Mouse (Mus musculus) myocyte (in vitro differentiated cells): ENCODE data around the gene Gad2. TPM values are rescaled to one million over a fixed set of nuclear protein-coding genes. Genes with fewer than 3 reads are reported as not detected.

Experiments
- H3K27me3 ChIP-seq: one replicate; pipeline ENCODE4 v1.6.1; 2011; ENCODE audit not compliant: control insufficient read depth, insufficient read depth, insufficient read length
- H3K36me3 ChIP-seq: one replicate; pipeline ENCODE4 v1.6.1; 2011; ENCODE audit not compliant: control insufficient read depth, insufficient read depth
- H3K4me2 ChIP-seq: one replicate; pipeline ENCODE4 v1.6.1; 2011; ENCODE audit warnings: low read depth, control low read depth
- H3K4me3 ChIP-seq: one replicate; pipeline ENCODE4 v1.5.1; 2011; ENCODE audit warnings: mild to moderate bottlenecking, control low read depth, moderate library complexity
- H3K79me2 ChIP-seq: one replicate; pipeline ENCODE4 v1.6.1; 2011; ENCODE audit not compliant: control insufficient read depth, insufficient read depth
- H3ac ChIP-seq: one replicate; pipeline ENCODE4 v1.6.1; 2011; ENCODE audit not compliant: control insufficient read depth, insufficient read length
- CEBPB ChIP-seq: IDR thresholded peaks from 2 replicates; pipeline ENCODE4 v1.6.1; 2011; ENCODE audit warnings: mild to moderate bottlenecking, moderate library complexity; ENCODE audit not compliant: poor library complexity, insufficient read depth, severe bottlenecking
- E2F4 ChIP-seq: IDR thresholded peaks from one replicate; pipeline ENCODE4 v1.6.1; 2011; ENCODE audit warnings: mild to moderate bottlenecking, control low read depth, moderate library complexity; ENCODE audit not compliant: insufficient read depth
- MAX ChIP-seq: IDR thresholded peaks from one replicate; pipeline ENCODE4 v1.6.1; 2011; ENCODE audit warnings: low read depth, mild to moderate bottlenecking, control low read depth
- MYOD1 ChIP-seq, 3 experiments: IDR thresholded peaks; one replicate each; pipeline ENCODE4 v1.6.1; 2011; ENCODE audit warnings: control low read depth in 2 of 3, low read depth in 2 of 3, mild to moderate bottlenecking in 2 of 3, moderate library complexity in 1 of 3; ENCODE audit not compliant: insufficient read length in 2 of 3, control insufficient read depth in 1 of 3
- MYOG ChIP-seq, 3 experiments: IDR thresholded peaks; one replicate each; pipeline ENCODE4 v1.6.1; 2011; ENCODE audit warnings: control low read depth in 2 of 3, low read depth in 2 of 3, mild to moderate bottlenecking in 2 of 3; ENCODE audit not compliant: insufficient read length in 2 of 3, control insufficient read depth in 1 of 3, insufficient read depth in 1 of 3
- POLR2A ChIP-seq: IDR thresholded peaks from one replicate; pipeline ENCODE4 v1.6.1; 2011; ENCODE audit warnings: low read depth, mild to moderate bottlenecking, control low read depth, moderate library complexity; ENCODE audit not compliant: insufficient read length
- POLR2AphosphoS2 ChIP-seq: IDR thresholded peaks from one replicate; pipeline ENCODE4 v1.6.1; 2011; ENCODE audit warnings: low read depth, control low read depth; ENCODE audit not compliant: insufficient read length
- REST ChIP-seq: IDR thresholded peaks from one replicate; pipeline ENCODE4 v1.6.1; 2011; ENCODE audit warnings: mild to moderate bottlenecking, control low read depth, moderate library complexity; ENCODE audit not compliant: insufficient read depth, insufficient read length
- SRF ChIP-seq: IDR thresholded peaks from one replicate; pipeline ENCODE4 v1.6.1; 2011; ENCODE audit warnings: low read depth; ENCODE audit not compliant: control insufficient read depth, insufficient read length
- TCF12 ChIP-seq: IDR thresholded peaks from one replicate; pipeline ENCODE4 v1.6.1; 2011; ENCODE audit warnings: mild to moderate bottlenecking, control low read depth; ENCODE audit not compliant: poor library complexity, insufficient read depth, severe bottlenecking
- TCF3 ChIP-seq: IDR thresholded peaks from one replicate; pipeline ENCODE4 v1.6.1; 2011; ENCODE audit warnings: low read depth, control low read depth; ENCODE audit not compliant: insufficient read length
- USF1 ChIP-seq: IDR thresholded peaks from one replicate; pipeline ENCODE4 v1.6.1; 2011; ENCODE audit warnings: low read depth, mild to moderate bottlenecking, control low read depth, moderate library complexity
- polyA plus RNA-seq: library from polyadenylated mRNA; unstranded; fragments of >200 nt; fragmentation: generic; extraction: Trizol; gene quantifications from one replicate; pipeline ENCODE4 v1.2.1, GENCODE M21; 2012; ENCODE audit warnings: missing spikeins

The Gad2 gene
- polyA plus RNA-seq, 1 experiment = not detected

- peaks cover 10% of the 10 kb centered on the region for H3K27me3 ChIP-seq
- TF ChIP-seq USF1 = no peak
- no peak for TF ChIP-seq MAX
- no peak for TF ChIP-seq E2F4
- no peak for TF ChIP-seq POLR2A
- TF ChIP-seq TCF12 = no peak
- no peak for TF ChIP-seq TCF3
- no peak for TF ChIP-seq MYOD1 (IDR thresholded peaks at IDR 0.05; ENCODE audit: control insufficient read depth in 1 of 3, insufficient read length in 2 of 3, low read depth in 2 of 3)
- TF ChIP-seq REST = no peak
- no peak for TF ChIP-seq MYOG (IDR thresholded peaks at IDR 0.05; ENCODE audit: control insufficient read depth in 1 of 3, insufficient read depth in 1 of 3, insufficient read length in 2 of 3, low read depth in 2 of 3)
- TF ChIP-seq SRF = no peak
- H3K36me3 ChIP-seq = no peaks in the 10 kb centered on the region
Observed at GRCm38 (mm10) chr2:22627819-22628432, 5.9 kb downstream of the Gad2 start.

GRCm38 (mm10) chr2:22634766-22635165 is 12.8 kb downstream of the Gad2 start:
- Histone ChIP-seq H3ac (no peak overlapping the region), H3K4me2 (no peak overlapping the region), H3K4me3 (no peak overlapping the region), H3K27me3 (no peaks in the 10 kb centered on the region), H3K36me3 (no peaks in the 10 kb centered on the region), H3K79me2 (no peaks in the 10 kb centered on the region)
- TF ChIP-seq POLR2AphosphoS2 (no peak), TCF12 (no peak), MYOG (IDR thresholded peaks at IDR 0.05; ENCODE audit: control insufficient read depth in 1 of 3, insufficient read depth in 1 of 3, insufficient read length in 2 of 3, low read depth in 2 of 3) (no peak), REST (no peak), TCF3 (no peak)

More at GRCm38 (mm10) chr2:22627819-22628432, 5.9 kb downstream of the Gad2 start:
- Histone ChIP-seq H3K4me3 (no peak overlapping the region), H3K4me2 (no peak overlapping the region), H3ac (no peak overlapping the region), H3K79me2 (no peaks in the 10 kb centered on the region)

- no peak overlapping the region for H3K4me3 ChIP-seq
- H3K27me3 ChIP-seq = no peaks in the 10 kb centered on the region
- TF ChIP-seq POLR2AphosphoS2 = no peak
- no peak for TF ChIP-seq TCF3
- TF ChIP-seq CEBPB = no peak
- no peak for TF ChIP-seq MAX
- no peak for TF ChIP-seq MYOD1 (IDR thresholded peaks at IDR 0.05; ENCODE audit: control insufficient read depth in 1 of 3, insufficient read length in 2 of 3, low read depth in 2 of 3)
- TF ChIP-seq E2F4 = no peak
- no peak for TF ChIP-seq TCF12
- TF ChIP-seq SRF = no peak
- TF ChIP-seq POLR2A = no peak
- no peak for TF ChIP-seq MYOG (IDR thresholded peaks at IDR 0.05; ENCODE audit: control insufficient read depth in 1 of 3, insufficient read depth in 1 of 3, insufficient read length in 2 of 3, low read depth in 2 of 3)
- no peak for TF ChIP-seq USF1
- no peak for TF ChIP-seq REST
Observed at GRCm38 (mm10) chr2:22646134-22646533, 24.1 kb downstream of the Gad2 start.

GRCm38 (mm10) chr2:22648394-22648793 is 26.4 kb downstream of the Gad2 start:
- no peak overlapping the region for H3ac ChIP-seq

More at GRCm38 (mm10) chr2:22646134-22646533, 24.1 kb downstream of the Gad2 start:
- Histone ChIP-seq H3K36me3 (no peaks in the 10 kb centered on the region), H3K4me2 (no peak overlapping the region), H3ac (no peak overlapping the region), H3K79me2 (no peaks in the 10 kb centered on the region)

GRCm38 (mm10) chr2:22651826-22652225 is 29.8 kb downstream of the Gad2 start:
- Histone ChIP-seq H3ac (no peak overlapping the region), H3K4me3 (no peak overlapping the region), H3K4me2 (no peak overlapping the region), H3K27me3 (no peaks in the 10 kb centered on the region), H3K36me3 (no peaks in the 10 kb centered on the region), H3K79me2 (no peaks in the 10 kb centered on the region)
- TF ChIP-seq MYOG (IDR thresholded peaks at IDR 0.05; ENCODE audit: control insufficient read depth in 1 of 3, insufficient read depth in 1 of 3, insufficient read length in 2 of 3, low read depth in 2 of 3) (no peak), REST (no peak), MYOD1 (IDR thresholded peaks at IDR 0.05; ENCODE audit: control insufficient read depth in 1 of 3, insufficient read length in 2 of 3, low read depth in 2 of 3) (peak in 1 of 3 experiments; percentile 33)

More at GRCm38 (mm10) chr2:22648394-22648793, 26.4 kb downstream of the Gad2 start:
- H3K79me2 ChIP-seq = no peaks in the 10 kb centered on the region
- no peaks in the 10 kb centered on the region for H3K27me3 ChIP-seq
- no peak for TF ChIP-seq TCF12
- TF ChIP-seq E2F4 = no peak
- no peak for TF ChIP-seq POLR2A
- no peak for TF ChIP-seq SRF
- no peak for TF ChIP-seq MYOG (IDR thresholded peaks at IDR 0.05; ENCODE audit: control insufficient read depth in 1 of 3, insufficient read depth in 1 of 3, insufficient read length in 2 of 3, low read depth in 2 of 3)
- TF ChIP-seq CEBPB = no peak
- TF ChIP-seq USF1 = no peak
- no peak for TF ChIP-seq MAX
- no peak for TF ChIP-seq MYOD1 (IDR thresholded peaks at IDR 0.05; ENCODE audit: control insufficient read depth in 1 of 3, insufficient read length in 2 of 3, low read depth in 2 of 3)
- no peak for TF ChIP-seq REST
- TF ChIP-seq TCF3 = no peak
- TF ChIP-seq POLR2AphosphoS2 = no peak
- H3K4me3 ChIP-seq = no peak overlapping the region
- H3K4me2 ChIP-seq = no peak overlapping the region
- no peaks in the 10 kb centered on the region for H3K36me3 ChIP-seq
